Mouse (Mus musculus) adrenal gland, adult 2 months (tissue): ENCODE results near the gene Tbc1d9b. TPM values are rescaled to one million over a fixed set of nuclear protein-coding genes. Genes with fewer than 3 reads are reported as not detected.

Source experiments
- DNase-seq: peaks from one replicate; pipeline ENCODE4 v3.0.0; 2021
- polyA plus RNA-seq: library from polyadenylated mRNA; depleted of rRNA; stranded (reverse); fragments of >200 nt; gene quantifications from 2 replicates; pipeline ENCODE4 v1.2.3, GENCODE M21; 2012
- total RNA-seq, 2 experiments: library from RNA; stranded (reverse); gene quantifications; 2 replicates each; pipeline ENCODE4 v1.2.3; 2021

Tbc1d9b gene
- total and polyA plus RNA-seq, 3 experiments: 145 to 168 (median 145) TPM

- DNase-seq: no peak
These were observed 45.9 kb downstream of the Tbc1d9b start for GRCm38 (mm10) chr11:50177111-50177510.

- no peak for DNase-seq
These were observed 47.6 kb downstream of the Tbc1d9b start for GRCm38 (mm10) chr11:50178532-50179488.

GRCm38 (mm10) chr11:50180478-50181231, 49.5 kb downstream of the Tbc1d9b start:
- no peak for DNase-seq

- no peak for DNase-seq
These were observed 51.5 kb downstream of the Tbc1d9b start for GRCm38 (mm10) chr11:50182702-50183101.

GRCm38 (mm10) chr11:50184788-50185187, 53.6 kb downstream of the Tbc1d9b start:
- DNase-seq: no peak

GRCm38 (mm10) chr11:50188682-50189081, 57.5 kb downstream of the Tbc1d9b start:
- DNase-seq: peak; percentile 70

GRCm38 (mm10) chr11:50190362-50190761, 59.2 kb downstream of the Tbc1d9b start:
- DNase-seq: no peak

GRCm38 (mm10) chr11:50192278-50192677, 61.1 kb downstream of the Tbc1d9b start:
- DNase-seq: no peak

GRCm38 (mm10) chr11:50194070-50194469, 62.9 kb downstream of the Tbc1d9b start:
- DNase-seq: no peak

GRCm38 (mm10) chr11:50194793-50195192, 63.6 kb downstream of the Tbc1d9b start:
- no peak for DNase-seq

- DNase-seq: no peak
These were observed 66.3 kb downstream of the Tbc1d9b start for GRCm38 (mm10) chr11:50197500-50197899.

- no peak for DNase-seq
These were observed 67.1 kb downstream of the Tbc1d9b start for GRCm38 (mm10) chr11:50198219-50198846.

GRCm38 (mm10) chr11:50198916-50199315, 67.7 kb downstream of the Tbc1d9b start:
- no peak for DNase-seq

GRCm38 (mm10) chr11:50200613-50201012, 69.4 kb downstream of the Tbc1d9b start:
- peak; percentile 53 for DNase-seq

- peak; percentile 56 for DNase-seq
These were observed 70.4 kb downstream of the Tbc1d9b start for GRCm38 (mm10) chr11:50201590-50201989.

GRCm38 (mm10) chr11:50203302-50203827, 72.2 kb downstream of the Tbc1d9b start:
- peak; percentile 45 for DNase-seq

GRCm38 (mm10) chr11:50205434-50205833, 74.2 kb downstream of the Tbc1d9b start:
- DNase-seq: peak; percentile 42

- DNase-seq: no peak
These were observed 74.8 kb downstream of the Tbc1d9b start for GRCm38 (mm10) chr11:50206037-50206436.

- DNase-seq: no peak
These were observed 76.1 kb downstream of the Tbc1d9b start for GRCm38 (mm10) chr11:50207344-50207743.

GRCm38 (mm10) chr11:50208039-50208438, 76.8 kb downstream of the Tbc1d9b start:
- DNase-seq: no peak

- DNase-seq: peak; percentile 93
These were observed 78.9 kb downstream of the Tbc1d9b start for GRCm38 (mm10) chr11:50210101-50210504.

- peak; percentile 92 for DNase-seq
These were observed 79.4 kb downstream of the Tbc1d9b start, which contains the start of the genes Sqstm1 and Mgat4b for GRCm38 (mm10) chr11:50210505-50211151. Gene Sqstm1 (minus strand): TSS chr11:50210827. Gene Mgat4b (plus strand): TSS chr11:50210890.
